In genomic region chr2:30078349-30078712, GRCm38 (mm10) we compare ENCODE assay signal across 7 mouse cellular contexts. TPM values are rescaled to one million over a fixed set of nuclear protein-coding genes. Genes with fewer than 3 reads are reported as not detected.
DNase-seq lines count a peak whose midpoint lies in the region; ATAC-seq and TF ChIP-seq lines count a peak whose summit lies in the region.

No protein-coding gene starts in this region.

- intact Hi-C loops in left cerebral cortex, postnatal 10 days (cut with DNase I): loop anchor here (5.0 kb wide), 1 partner anchor 84 kb away; no protein-coding TSS in a partner anchor

- TF ChIP-seq EP300 in liver, postnatal 0 days (IDR thresholded peaks at IDR 0.05; ENCODE audit: low read depth): no peak

- no peaks in the 10 kb centered on the region for H3K9me3 ChIP-seq in erythroblast, embryonic 14.5 days (ENCODE audit: control insufficient read depth, low read length)
- H3K9me3 ChIP-seq in hindbrain, embryonic 13.5 days: no peaks in the 10 kb centered on the region
- H3K9me3 ChIP-seq in liver, postnatal 0 days (ENCODE audit: low read length): no peaks in the 10 kb centered on the region

- H3K27me3 ChIP-seq in erythroblast, embryonic 14.5 days (ENCODE audit: control insufficient read depth): no peaks in the 10 kb centered on the region
- H3K27me3 ChIP-seq in hindbrain, embryonic 13.5 days: no peaks in the 10 kb centered on the region
- H3K27me3 ChIP-seq in liver, postnatal 0 days (ENCODE audit: insufficient read depth, low read length): no peaks in the 10 kb centered on the region

- H3K27ac ChIP-seq in hindbrain, embryonic 13.5 days: no peak overlapping the region
- 0 out of 2 replicates have a peak overlapping the region, but pooled peaks have one; percentile 11 for H3K27ac ChIP-seq in liver, postnatal 0 days (ENCODE audit: low read depth)

- H3K9ac ChIP-seq in hindbrain, embryonic 13.5 days: no peak overlapping the region
- H3K9ac ChIP-seq in liver, postnatal 0 days (replicated peaks): no peak overlapping the region

- DNase-seq in Muller cell, postnatal 12 days (ENCODE audit: inconsistent ontology term): peak; percentile 19
- no peak for DNase-seq in liver, postnatal 0 days
- DNase-seq in c-Kit-positive CD71-positive TER-119-positive erythroid progenitor cells, embryonic 14.5 days (ENCODE audit: low spot score): no peak
- no peak for DNase-seq in left cerebral cortex, postnatal 10 days (ENCODE audit: extremely low spot score in 1 of 2, low spot score in 2 of 2)
- DNase-seq in frontal cortex, postnatal 36 days (ENCODE audit: low spot score in 2 of 2): no peak

- peaks cover 22% of the 10 kb centered on the region for H3K4me1 ChIP-seq in erythroblast, embryonic 14.5 days (ENCODE audit: control insufficient read depth)
- peaks cover 13% of the 10 kb centered on the region for H3K4me1 ChIP-seq in hindbrain, embryonic 13.5 days (replicated peaks)
- peaks cover 8% of the 10 kb centered on the region for H3K4me1 ChIP-seq in liver, postnatal 0 days (ENCODE audit: insufficient read depth)

- H3K36me3 ChIP-seq in erythroblast, embryonic 14.5 days (ENCODE audit: control insufficient read depth): peaks cover 11% of the 10 kb centered on the region
- peaks cover 6% of the 10 kb centered on the region; the same call in 1 of the 2 replicates for H3K36me3 ChIP-seq in hindbrain, embryonic 13.5 days
- H3K36me3 ChIP-seq in liver, postnatal 0 days (replicated peaks; ENCODE audit: insufficient read depth, low read length): peaks cover 3% of the 10 kb centered on the region; the same call in 1 of the 2 replicates

- no peak for TF ChIP-seq CTCF in liver, postnatal 0 days (IDR thresholded peaks at IDR 0.05; ENCODE audit: low read depth)

- peak overlapping the region; percentile 68 for H3K4me3 ChIP-seq in erythroblast, embryonic 14.5 days (replicated peaks)
- H3K4me3 ChIP-seq in hindbrain, embryonic 13.5 days: peak overlapping the region; percentile 45; the same call in 1 of the 2 replicates
- H3K4me3 ChIP-seq in liver, postnatal 0 days (ENCODE audit: low read depth, low read length): peak overlapping the region; percentile 74; the same call in 1 of the 2 replicates

- ATAC-seq in hindbrain, embryonic 13.5 days (ENCODE audit: low FRiP score): no peak
- peak; percentile 18 for ATAC-seq in liver, postnatal 0 days

- H3K4me2 ChIP-seq in hindbrain, embryonic 13.5 days: peak overlapping the region; percentile 82
- peak overlapping the region; percentile 100 for H3K4me2 ChIP-seq in liver, postnatal 0 days (ENCODE audit: low read depth, low read length)

- WGBS in hindbrain, embryonic 13.5 days: 32% methylated on average over 10 of the region's 10 CpGs
- 18% methylated on average over 10 of the region's 10 CpGs for WGBS in liver, postnatal 0 days (ENCODE audit: insufficient replicate concordance)

RNA-seq across cellular contexts. Expression of gene Pkn3, which starts 0.8 kb away (rescaled TPM):
- 0.09 and 0.13 TPM in 2 replicates for polyA plus RNA-seq in erythroblast, embryonic 14.5 days (2012)
- 1.9 and 2.3 TPM in 2 replicates for polyA plus RNA-seq in hindbrain, embryonic 13.5 days (2015; fragmentation: Nextera tagmentation; extraction: Ambion mirVana)
- polyA plus RNA-seq in liver, postnatal 0 days (2015; fragmentation: Nextera tagmentation; extraction: Ambion mirVana): 0.75 and 1.0 TPM in 2 replicates
- 1 to 10 TPM; 1.6 TPM for total RNA-seq in left cerebral cortex, postnatal 10 days (2021)

RNA-seq across cellular contexts. Expression of gene Zdhhc12, which starts 15.1 kb away (rescaled TPM):
- 1.6 and 2.8 TPM in 2 replicates for polyA plus RNA-seq in erythroblast, embryonic 14.5 days (2012)
- polyA plus RNA-seq in hindbrain, embryonic 13.5 days (2015; fragmentation: Nextera tagmentation; extraction: Ambion mirVana): 24.2 TPM in 2 replicates
- polyA plus RNA-seq in liver, postnatal 0 days (2015; fragmentation: Nextera tagmentation; extraction: Ambion mirVana): 25.1 and 27.0 TPM in 2 replicates
- total RNA-seq in left cerebral cortex, postnatal 10 days (2021): 10 to 100 TPM; 16.8 to 20.8 TPM

RNA-seq across cellular contexts. Expression of gene Set, which starts 21.2 kb away (rescaled TPM):
- polyA plus RNA-seq in erythroblast, embryonic 14.5 days (2012): 11.7 and 14.7 TPM in 2 replicates
- polyA plus RNA-seq in hindbrain, embryonic 13.5 days (2015; fragmentation: Nextera tagmentation; extraction: Ambion mirVana): 400 TPM in 2 replicates
- 115 and 116 TPM in 2 replicates for polyA plus RNA-seq in liver, postnatal 0 days (2015; fragmentation: Nextera tagmentation; extraction: Ambion mirVana)
- total RNA-seq in left cerebral cortex, postnatal 10 days (2021): 100 to 1,000 TPM; 219 to 220 TPM

RNA-seq across cellular contexts. Expression of gene Wdr34, which starts 29.6 kb away (rescaled TPM):
- polyA plus RNA-seq in erythroblast, embryonic 14.5 days (2012): 0.69 and 1.6 TPM in 2 replicates
- polyA plus RNA-seq in hindbrain, embryonic 13.5 days (2015; fragmentation: Nextera tagmentation; extraction: Ambion mirVana): 64.2 and 67.0 TPM in 2 replicates
- 5.8 and 6.6 TPM in 2 replicates for polyA plus RNA-seq in liver, postnatal 0 days (2015; fragmentation: Nextera tagmentation; extraction: Ambion mirVana)
- total RNA-seq in left cerebral cortex, postnatal 10 days (2021): 10 to 100 TPM; 50.0 to 52.1 TPM

RNA-seq across cellular contexts. Expression of gene Zer1, which starts 46.1 kb away (rescaled TPM):
- 1.7 and 2.4 TPM in 2 replicates for polyA plus RNA-seq in erythroblast, embryonic 14.5 days (2012)
- polyA plus RNA-seq in hindbrain, embryonic 13.5 days (2015; fragmentation: Nextera tagmentation; extraction: Ambion mirVana): 14.1 and 15.2 TPM in 2 replicates
- polyA plus RNA-seq in liver, postnatal 0 days (2015; fragmentation: Nextera tagmentation; extraction: Ambion mirVana): 1.6 and 1.8 TPM in 2 replicates
- total RNA-seq in left cerebral cortex, postnatal 10 days (2021): 100 to 1,000 TPM; 110 to 116 TPM
